Mouse (Mus musculus): ENCODE measurements around the gene Nav2.

The Nav2 gene

DNA sequence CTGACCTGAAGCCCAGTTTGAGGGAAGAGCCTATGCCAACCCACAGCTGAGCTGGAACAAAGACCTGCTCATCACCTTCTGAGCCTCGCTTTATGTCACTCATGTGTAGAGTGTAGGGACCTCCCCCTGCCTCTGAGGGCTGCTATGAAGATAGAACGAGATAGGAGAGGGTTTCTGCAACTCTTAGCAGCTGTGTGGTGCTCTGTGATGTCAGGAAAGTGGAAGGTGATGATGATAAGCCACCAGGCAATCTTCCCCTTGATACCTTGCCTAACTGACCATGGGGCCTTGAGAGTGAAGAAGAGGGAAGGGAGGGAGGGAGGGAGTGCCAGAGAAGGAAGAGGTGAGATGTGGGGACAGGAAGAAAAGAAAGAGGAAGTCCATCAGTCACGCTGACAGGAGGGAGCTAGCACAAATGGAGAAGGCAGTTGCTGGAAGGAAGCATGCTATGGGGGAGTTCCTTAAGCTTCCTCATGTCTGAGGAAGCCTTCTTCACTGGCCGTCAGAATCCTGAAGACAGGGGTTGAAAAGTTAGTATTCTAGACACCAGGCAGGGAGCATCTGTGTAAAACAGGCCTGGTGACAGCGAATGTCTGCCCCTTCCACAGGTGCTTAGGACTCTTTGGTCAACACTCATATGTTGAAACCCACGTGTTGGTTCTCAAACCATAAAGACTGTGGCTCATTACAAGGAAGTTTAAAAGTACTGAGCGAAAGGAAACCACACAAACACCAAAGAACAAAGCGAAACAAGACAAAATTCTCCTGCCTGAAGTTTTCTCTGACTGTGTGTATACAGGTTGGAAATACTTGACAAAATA lies at the start of gene Nav2:
Gene Nav2 (plus strand): TSS at position 196 of the 821 bp plus-strand sequence.
- DNase-seq (ENCODE audit: low spot score in 2 of 2) = no peak

DNA sequence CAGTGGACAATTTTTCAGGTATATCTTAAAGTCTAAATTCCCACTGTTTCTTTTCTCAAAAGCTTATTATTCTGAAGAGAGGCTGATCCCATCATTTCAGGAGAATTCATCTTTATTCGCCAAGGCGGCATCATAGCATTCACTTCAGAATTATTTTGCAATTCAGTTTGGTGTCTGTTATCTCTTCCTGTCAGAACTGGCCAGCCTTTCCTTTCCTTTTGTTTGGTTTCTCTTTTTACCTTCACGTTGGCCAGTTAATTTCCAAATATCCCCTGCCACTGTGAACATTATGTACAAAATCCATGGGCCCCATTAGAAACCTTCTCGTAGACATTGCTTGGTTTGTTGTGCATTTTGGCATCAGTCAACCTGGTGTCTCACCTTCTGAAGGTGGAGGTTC lies 49.2 kb upstream of the Nav2 start:
- DNase-seq (ENCODE audit: low spot score in 2 of 2) = no peak

DNA sequence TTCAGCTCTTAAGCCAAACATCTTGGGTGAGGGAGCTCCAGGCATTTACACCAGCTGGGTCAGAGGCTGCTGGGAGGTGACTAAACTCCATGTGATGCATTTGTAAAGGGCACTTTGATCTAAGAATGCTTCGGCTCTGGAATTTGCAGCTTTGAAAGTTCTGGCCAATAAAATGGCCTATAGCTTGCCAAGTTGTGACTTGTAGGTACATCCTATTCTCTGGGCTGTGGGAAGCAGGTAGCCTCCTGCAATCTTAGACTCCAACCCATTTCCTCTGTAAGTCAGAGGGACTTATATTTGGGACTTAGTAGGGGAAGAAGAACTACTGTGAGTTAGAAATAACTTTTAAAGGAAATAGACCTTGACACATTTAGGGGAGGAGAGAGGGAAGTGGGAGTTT lies 47.6 kb upstream of the Nav2 start:
- no peak for DNase-seq (ENCODE audit: low spot score in 2 of 2)

DNA sequence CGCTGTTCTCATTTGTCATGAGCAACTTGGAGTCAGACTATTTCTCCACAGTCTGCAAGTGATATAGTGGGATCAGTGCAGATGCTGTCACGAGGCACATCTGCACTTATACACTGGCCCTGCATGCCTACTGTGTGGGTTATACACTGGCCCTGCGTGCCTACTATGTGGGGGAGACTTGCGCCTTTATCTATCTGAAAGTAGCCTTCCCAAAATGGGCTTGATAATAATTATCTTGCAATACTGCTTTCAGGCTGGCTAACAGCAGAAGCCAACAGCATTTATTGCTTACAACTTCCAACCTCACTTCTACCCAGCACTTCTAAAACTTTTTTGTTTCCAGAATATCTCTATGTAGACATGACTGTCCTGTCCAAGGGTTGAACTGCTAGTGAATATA lies 46.7 kb upstream of the Nav2 start:
- DNase-seq (ENCODE audit: low spot score in 2 of 2) = no peak

DNA sequence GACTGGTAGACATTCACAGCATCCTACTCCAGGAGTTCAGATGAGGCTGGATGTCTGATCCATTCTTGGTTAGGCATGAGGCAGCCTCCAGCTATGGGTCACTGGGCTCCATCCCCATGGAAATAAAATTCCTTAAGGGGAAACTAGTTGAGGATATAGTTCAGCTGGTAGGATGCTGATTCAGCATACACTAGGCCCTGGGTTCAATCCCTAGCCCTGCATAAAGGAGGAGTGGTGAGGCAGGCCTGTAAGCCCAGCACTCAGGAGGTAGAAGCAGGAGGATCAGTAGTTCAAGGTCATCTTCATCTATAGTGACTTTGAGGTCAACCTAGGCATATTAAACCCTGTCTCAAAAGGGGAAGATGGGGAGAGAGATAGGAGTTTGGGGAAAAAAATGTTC lies 44.3 kb upstream of the Nav2 start:
- DNase-seq (ENCODE audit: low spot score in 2 of 2) = no peak

DNA sequence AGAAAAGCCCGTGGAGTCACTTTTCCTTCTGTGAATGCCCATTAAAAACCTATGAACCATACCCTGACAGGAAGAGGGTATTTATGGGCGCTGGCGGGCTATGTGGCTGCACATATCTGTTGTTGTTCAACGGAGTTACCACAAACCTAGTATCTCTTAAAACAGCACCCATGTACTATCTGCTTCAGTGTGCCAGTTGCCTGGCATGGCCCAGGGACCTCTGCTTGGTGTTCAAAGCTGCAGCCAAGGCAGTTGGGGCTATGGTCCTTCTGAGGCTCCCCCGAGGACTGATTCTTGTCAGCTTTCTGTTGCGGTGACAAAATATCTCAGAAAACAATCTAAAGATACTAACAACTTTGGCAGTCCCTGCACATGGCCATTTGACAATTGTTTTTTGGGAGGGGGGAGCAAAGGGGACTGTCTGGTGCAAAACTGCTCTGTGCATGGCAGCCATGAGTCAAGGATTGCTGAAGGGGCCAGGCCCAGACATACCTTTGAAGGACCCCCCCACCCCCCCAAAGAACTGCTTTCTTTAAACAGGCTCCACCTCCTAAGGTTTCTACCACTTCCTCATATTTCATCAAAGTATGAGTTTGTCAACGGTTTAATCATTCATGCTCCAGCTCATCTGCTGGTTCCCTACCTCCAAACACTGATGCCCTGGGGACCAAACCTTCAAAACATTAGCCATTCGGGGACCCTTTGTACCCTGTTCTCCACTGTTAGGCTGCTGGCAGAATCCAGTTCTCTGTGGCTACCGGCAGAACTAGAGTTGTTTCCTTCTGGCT lies 43.7 kb upstream of the Nav2 start:
- DNase-seq (ENCODE audit: low spot score in 2 of 2) = no peak

DNA sequence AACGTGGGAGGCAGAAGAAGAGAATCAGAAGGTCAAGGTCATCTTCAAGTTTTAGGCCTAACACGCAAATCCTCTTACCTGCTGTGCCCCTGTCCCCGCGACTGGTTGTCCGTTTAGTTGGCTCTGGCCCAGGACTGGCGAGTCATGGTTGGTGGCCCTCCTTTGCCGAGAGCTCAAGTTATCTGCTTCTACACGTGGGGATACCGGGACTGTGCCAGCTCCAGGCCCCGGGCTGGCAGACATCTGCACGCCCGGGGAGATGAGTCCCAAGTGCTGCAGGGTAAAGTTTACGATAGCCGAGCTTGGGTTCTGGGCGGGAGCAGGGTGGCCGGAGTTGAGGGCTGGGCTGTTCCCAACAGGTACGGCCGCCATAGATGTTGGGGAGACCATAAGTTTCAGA lies 40.9 kb upstream of the Nav2 start:
- DNase-seq (ENCODE audit: low spot score in 2 of 2) = peak in 1 of 2 experiments; percentile 13

DNA sequence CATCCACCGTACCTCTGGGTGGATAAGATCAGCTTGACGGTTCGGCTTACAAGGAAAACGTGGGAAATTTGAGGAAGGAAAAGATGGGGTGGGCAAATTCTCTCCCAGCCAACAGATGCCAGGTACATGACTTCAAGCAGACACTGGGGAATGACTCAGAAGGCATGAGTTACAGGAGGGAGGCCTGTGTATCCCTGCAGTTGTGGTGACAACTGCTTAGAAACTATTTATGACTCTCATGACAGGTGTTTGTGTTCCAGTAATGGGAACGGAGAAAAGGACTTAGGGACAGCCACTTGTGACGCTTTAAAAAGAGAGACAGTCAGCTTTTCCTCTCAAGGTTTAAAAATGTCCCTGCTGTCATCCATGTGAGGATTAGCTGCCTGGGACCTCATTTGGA lies 38.4 kb upstream of the Nav2 start:
- DNase-seq (ENCODE audit: low spot score in 2 of 2) = no peak

DNA sequence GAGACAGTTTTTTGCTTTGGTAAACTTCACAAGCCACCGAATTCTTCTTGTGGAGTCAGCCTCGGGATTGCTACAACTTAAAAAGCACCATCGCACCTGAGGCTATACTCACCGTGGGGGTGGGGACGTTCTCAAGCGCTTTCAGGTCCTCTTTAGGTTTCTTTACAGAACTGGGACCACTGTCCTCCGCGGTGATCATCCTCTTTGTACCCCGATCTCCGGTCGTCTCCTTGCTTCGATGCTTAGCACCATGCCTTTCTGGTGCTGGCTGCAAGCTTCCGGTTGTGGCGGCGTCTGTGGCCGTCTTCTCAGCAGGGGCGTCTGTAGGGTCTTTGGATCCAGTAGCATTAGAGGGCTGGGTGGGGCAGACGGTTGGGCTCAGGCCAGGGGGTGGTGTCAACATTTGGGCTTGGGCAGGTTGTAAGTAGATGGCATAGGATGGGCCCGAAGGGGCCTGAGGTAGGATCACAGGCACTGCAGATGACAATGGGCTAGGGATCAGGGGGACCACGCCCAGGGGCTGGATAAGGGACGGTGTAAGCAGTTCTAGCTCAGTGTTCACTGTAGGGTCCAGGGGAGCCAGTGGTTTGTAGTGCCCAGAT lies 37.8 kb upstream of the Nav2 start:
- no peak for DNase-seq (ENCODE audit: low spot score in 2 of 2)

DNA sequence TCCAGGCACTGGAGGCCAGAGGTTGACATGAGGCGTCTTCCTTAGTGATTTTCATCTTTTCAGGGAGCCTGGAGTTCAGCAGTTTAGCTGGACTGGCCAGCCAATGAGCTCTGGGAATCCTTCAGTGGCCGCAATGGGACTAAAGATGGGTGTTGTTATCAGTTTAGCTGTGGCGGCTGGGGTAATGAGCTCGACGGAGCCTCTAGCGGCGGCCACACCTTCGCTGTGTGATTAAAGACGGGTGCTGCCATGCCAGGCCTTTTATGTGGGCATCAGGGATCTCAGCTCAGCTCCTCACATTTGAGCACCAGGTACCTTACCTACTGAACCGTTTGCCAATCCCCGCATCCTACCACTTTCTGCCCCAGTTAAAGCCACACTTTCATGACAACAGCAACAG lies 37.2 kb upstream of the Nav2 start:
- DNase-seq (ENCODE audit: low spot score in 2 of 2) = no peak

DNA sequence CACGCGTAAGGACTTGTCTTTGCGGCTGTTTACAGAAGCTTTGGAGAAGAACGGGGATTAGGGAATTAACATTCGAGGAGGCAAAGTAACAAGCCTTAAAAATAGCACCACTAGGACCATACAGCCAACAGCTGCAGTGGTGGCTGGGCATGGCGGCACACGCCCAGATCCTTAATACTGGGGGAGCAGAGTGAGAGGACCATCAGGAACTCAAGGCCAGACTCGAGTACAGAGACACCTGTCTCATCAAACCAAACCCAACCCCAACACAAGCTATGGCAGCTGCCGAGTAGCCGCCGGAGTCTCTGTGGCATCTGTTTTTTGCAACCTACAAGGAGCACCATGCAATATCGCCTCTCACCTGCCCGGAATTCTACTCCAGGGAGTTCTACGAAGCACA lies 33.4 kb upstream of the Nav2 start:
- DNase-seq (ENCODE audit: low spot score in 2 of 2) = no peak

DNA sequence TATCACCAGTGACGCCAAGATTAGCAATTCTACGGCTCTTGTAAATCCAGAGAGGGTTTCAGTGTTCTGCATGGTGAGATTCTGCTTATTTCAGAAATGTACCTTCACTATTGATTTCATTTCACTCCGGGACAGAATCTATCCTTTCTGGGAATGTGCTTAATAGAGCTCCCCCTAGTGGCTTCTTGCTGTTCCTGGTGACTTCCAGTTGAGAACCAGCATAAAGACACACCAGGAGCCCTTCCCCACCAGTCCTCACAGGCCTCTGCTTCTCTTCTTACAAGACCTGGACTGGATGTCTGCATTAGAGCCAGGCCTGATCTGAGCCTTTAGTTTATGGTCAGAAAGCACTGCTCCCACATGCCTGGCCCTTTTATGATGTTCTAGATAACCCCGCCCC lies 32.0 kb upstream of the Nav2 start:
- DNase-seq (ENCODE audit: low spot score in 2 of 2) = peak; percentile 42 to 55

DNA sequence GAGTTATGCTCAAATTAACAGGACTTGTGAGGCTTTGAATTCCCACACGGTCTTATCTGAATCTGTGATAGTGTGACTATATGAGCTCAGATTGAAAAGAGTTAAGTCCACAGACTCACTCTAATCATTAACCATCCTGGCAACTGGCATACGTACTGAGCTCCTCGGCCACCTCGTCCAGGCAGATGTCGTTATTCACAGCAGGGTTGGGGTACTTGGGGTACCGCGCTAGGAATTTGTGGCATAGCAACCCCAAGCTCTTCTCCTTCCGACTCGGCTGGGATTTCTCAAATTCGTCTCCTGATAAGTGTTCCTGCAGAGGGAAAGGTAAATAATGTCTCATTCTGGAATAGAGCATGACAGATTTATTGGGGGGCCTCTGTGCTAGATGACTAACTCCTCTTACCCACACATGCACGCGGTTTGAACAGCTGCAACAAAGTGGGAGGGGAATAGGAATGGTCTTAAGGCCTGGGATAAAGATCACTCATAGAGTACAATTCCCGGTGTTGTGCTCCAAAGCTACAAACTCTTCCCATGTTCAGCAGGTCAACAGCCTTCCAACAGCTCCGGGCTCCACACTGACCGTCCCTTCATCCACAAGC lies 30.6 kb upstream of the Nav2 start:
- no peak for DNase-seq (ENCODE audit: low spot score in 2 of 2)

DNA sequence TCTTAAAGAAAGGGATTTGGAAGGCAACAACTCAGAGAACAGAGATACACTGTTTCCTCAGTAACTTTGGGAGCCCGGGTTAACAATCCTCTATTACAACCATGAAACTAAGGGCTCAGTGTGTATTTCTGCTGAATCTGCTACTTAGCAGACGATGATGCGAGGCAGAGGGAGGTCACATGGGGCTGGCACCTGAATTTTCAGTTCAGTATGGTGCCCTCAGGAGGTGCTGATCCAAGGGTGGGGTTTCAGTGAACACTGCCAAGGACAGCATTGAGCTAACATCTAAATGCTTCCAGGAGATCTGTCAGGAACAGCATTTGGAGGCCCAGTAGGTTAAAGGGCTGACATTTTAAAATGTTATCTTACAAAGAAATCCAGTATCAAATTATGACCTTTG lies 28.9 kb upstream of the Nav2 start:
- DNase-seq (ENCODE audit: low spot score in 2 of 2) = no peak

DNA sequence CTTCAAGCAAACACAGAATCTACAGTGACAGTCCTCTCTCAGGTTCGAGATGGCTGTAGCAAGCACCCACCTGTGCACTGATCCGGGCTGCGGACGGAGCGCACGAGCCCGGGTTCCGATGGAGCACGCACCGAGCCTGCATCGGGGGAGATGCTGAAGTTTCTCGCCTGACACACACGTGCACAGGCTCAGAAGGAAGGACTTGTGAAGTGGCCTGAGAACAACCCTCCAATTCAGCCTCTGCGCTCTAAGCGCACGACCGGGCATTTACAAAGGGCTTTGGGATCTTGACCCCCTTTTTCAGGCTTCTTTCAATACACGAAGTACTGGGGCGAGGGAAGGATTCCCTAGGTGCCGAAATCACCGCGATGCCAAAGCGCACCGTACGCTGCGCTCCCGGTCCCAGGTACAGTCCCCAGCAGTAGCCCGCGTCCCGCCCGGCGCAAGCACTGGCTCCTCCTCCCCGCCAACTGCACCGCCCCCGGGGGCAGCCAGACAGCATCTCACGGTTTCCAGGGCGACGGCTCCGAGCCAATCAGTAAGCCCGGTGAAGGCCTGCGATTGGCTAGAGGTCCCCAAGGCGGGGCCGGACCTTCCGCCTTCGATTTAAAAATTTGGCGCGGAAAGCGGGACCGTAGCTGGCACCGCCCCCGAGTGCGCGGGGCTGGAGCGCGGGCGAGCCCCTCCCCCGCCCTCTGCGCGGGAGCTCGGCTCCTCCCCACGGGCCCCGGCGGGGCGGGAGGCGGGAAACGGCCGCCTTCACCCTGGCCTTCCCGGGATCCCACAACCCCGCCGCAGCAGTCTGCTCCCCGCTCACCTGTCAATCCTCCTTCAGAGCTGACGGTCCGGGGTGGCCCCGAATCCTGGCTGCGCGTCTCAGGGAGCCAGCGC lies 27.7 kb upstream of the Nav2 start:
- DNase-seq (ENCODE audit: low spot score in 2 of 2) = peak; percentile 93 to 95

DNA sequence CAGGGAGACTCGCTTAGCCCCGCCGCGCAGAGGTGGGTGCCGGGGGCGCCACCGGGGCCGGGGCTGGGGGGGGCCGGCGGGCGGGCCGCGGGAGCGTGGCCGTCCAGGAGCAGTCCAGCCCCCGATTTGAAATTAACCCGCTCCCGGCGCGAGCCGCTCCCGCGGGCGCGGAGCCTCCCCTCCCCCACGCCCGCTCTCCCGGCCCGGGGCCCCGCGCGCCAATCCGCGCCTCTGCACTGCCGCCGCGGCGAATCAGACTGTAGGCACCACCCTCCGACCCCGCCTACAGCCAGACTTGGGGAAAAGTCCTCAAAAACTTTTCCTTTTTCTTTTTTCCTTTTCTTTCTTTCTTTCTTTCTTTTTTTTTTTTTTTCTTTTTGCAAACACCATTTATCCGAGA lies 27.0 kb upstream of the Nav2 start, which contains the start of gene E2f8:
Gene E2f8 (minus strand): TSS at position 111 of the 400 bp plus-strand sequence.
- peak; percentile 49 to 59 for DNase-seq (ENCODE audit: low spot score in 2 of 2)

DNA sequence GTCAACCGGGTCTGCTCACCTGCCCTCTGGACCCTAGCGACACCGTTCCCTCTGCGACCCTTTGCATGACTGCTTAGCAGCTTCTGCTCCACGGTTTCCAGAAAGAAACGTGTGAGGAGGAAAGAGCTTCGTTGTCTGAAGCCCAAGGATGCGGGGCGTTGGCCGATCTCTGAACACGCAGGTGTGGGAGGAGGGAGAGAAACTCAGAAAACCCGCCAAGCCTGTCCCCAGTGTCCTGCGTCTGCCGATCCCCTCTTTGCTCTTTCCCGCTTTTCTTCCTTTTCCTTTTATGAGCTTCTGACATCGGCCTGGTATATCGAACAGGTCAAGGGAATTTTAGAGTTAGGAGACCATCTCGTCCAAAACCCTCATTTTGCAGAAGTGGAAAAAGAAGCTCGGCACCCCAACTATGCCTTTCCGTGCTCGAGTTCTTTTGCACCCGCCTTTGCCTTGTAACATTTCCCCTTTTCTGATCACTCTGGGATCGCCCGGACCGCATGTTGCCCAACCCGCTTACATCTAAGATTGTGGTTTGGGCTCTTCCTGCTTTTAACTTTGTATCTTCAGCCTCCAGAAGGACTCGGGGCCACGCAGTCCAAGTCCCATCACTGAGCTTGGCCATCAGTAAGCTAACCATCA lies 26.4 kb upstream of the Nav2 start:
- peak in 1 of 2 experiments; percentile 35 for DNase-seq (ENCODE audit: low spot score in 2 of 2)

DNA sequence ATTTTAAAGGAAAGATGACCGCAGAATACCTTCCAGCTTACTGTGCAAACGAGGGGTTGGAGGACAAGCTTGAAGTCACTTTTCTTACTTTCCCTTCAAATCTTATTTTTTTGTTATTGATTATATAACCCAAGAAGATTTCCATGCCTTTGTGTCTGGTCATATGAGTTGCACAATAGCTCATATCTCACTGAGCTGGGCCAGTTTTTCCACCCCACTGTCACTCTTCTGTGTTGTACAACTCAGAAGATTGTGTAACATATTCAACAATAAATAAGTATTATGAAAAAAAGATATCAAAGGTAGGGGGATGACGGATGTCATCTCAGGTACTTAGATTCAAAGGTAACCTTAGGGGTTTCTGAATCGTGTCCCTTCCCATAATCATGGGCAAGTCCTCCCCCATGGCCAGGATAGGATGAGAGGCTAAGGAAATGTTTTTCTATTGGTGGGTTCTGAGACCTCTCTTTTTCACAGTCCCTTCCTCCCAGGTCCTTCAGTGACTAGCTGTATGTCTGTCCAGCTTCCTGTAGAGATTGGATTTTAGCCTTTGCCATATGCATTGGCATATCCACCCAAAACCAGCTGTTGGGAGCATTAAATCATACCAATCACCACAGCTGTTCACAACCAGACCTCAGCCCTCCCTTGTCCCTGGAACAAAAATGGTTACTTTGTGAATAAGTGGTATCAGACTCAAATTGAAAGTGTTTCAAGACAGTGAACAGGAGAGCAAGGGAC lies 24.8 kb upstream of the Nav2 start:
- DNase-seq (ENCODE audit: low spot score in 2 of 2) = no peak

DNA sequence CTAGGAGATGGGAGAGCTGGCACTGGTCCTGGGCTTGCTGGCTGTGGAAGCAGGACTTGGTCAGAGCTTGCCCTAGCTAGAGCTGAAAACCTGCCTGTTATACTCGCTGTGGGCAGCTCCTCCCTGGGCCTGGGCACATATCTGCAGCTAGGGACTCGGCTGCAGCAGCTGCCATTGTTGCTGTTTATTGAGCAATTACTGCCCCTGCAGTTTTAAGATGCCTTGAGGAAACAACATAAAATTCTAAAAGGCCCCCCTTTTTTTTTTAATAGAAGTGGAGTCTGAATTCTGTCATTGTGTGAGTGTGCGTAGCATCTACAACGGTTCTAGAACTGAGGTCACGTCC lies 24.3 kb upstream of the Nav2 start:
- DNase-seq (ENCODE audit: low spot score in 2 of 2) = no peak

DNA sequence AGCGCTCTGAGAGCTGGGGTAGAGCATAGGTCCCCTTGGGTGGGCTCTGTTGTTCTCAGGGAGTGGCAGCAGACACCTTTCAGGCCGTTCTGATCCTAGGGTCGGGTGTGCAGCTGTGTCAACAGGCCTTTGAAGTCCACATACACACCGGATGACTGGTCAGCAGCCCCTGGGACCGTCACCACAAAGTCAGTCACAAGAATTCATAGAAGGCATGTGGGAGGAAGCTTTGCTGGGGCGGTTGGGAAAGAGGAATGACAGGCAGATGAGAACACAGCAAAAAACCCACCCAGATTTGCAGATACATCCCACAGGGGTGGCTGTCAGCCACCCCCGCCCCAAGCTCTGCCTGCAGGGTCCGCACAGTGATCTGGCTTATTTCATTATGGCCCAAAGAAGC lies 20.5 kb upstream of the Nav2 start:
- DNase-seq (ENCODE audit: low spot score in 2 of 2) = no peak
